Mouse (Mus musculus): ENCODE results near the gene C2cd2. TPM values are rescaled to one million over a fixed set of nuclear protein-coding genes. Genes with fewer than 3 reads are reported as not detected.

The C2cd2 gene
- polyA plus RNA-seq (2017; shearing (Covaris generic)), result 10 to 100 TPM; 13.8 to 14.4 TPM

DNA sequence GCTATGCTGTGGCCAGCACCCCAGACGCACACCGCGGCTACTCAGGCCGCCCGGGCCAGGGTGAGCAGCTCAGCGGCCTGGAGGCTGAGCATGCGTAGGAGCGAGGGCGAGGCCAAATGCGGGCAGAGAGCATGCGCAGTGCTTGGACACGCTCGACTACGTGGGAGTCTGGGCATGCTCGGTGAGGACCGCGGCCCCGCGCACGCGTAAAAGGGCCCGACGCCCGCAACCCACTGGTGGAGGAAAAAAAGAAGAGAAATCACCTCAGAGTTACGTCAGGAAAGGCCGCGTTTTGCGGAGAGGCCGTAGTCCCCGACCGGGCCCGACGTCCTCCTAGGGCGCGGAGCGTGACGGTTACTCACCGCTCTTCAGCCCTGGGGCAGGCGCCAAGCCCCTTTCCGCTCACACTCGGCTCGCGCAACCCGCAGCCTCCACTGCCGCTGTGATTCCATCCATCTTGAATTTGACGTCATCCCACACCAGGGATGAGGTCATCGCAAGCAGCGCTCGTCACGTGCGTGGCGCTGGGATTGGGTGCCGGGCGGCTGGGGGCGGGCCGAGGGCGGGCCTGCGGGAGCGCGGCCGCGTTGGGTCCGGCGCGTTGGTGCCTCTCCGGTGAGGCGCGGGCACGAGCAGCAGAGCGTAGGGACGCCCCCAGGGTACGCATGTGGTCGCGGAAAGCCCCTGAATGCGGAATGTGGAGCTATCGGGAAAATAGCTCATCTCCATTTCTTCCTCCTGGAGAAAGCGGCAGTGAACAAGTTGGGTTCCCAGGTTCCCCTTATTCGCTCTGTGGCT is at the start of gene C2cd2, which contains the start of gene Zbtb21:
Gene C2cd2 (minus strand): TSS at position 448 of the 798 bp plus-strand sequence.
Gene Zbtb21 (minus strand): TSS at position 472 of the 798 bp plus-strand sequence.

GRCm38 (mm10) chr16:97996616-97997382 is 34.4 kb upstream of the C2cd2 start, which contains the start of gene B230307C23Rik:
Gene B230307C23Rik (plus strand): TSS chr16:97997315.

GRCm38 (mm10) chr16:97851741-97852319 is 110.6 kb downstream of the C2cd2 start, which contains the start of gene Prdm15:
Gene Prdm15 (minus strand): TSS chr16:97851850.

Other genes with a start within 250 kb of the C2cd2 start
- under 1 TPM; 0.24 to 0.99 TPM for gene Ripk4, start 198.8 kb downstream of the C2cd2 start, polyA plus RNA-seq (2017; shearing (Covaris generic))
- gene Prdm15, start 110.7 kb downstream of the C2cd2 start, polyA plus RNA-seq (2017; shearing (Covaris generic)), result 10 to 100 TPM; 21.9 to 45.7 TPM
- 10 to 100 TPM; 12.5 to 18.2 TPM for gene Zbtb21, start within 50 bp of the C2cd2 start, polyA plus RNA-seq (2017; shearing (Covaris generic))
- gene B230307C23Rik, start 34.7 kb upstream of the C2cd2 start, polyA plus RNA-seq (2017; shearing (Covaris generic)), result 10 to 100 TPM; 29.5 to 38.7 TPM
- 10 to 100 TPM; 15.6 to 19.5 TPM for gene A630089N07Rik, start 119.9 kb upstream of the C2cd2 start, polyA plus RNA-seq (2017; shearing (Covaris generic))

Data from inflammation-experienced regulatory T-cells (primary cell).